8 mouse cellular contexts compared by ENCODE assay signal in genomic region chr11:103232966-103233365, GRCm38 (mm10). TPM values are rescaled to one million over a fixed set of nuclear protein-coding genes. Genes with fewer than 3 reads are reported as not detected.
DNase-seq lines count a peak whose midpoint lies in the region; ATAC-seq lines count a peak whose summit lies in the region.

No protein-coding gene starts in this region.

- 0 out of 2 replicates have a peak, but pooled peaks cover 7% of the 10 kb centered on the region for H3K4me1 ChIP-seq in midbrain, embryonic 10.5 days
- no peaks in the 10 kb centered on the region for H3K4me1 ChIP-seq in midbrain, embryonic 16.5 days (ENCODE audit: control insufficient read depth, insufficient read depth, low read length)
- H3K4me1 ChIP-seq in liver, embryonic 11.5 days (replicated peaks; ENCODE audit: control insufficient read depth, insufficient read depth, low read length): no peaks in the 10 kb centered on the region

- DNase-seq in midbrain, embryonic 10.5 days (ENCODE audit: low spot score): peak; percentile 75
- peak; percentile 88 to 92 for DNase-seq in adrenal gland, postnatal 36 days
- DNase-seq in kidney, adult 9 months: peak; percentile 90
- DNase-seq in liver, embryonic 11.5 days (ENCODE audit: low spot score): peak; percentile 64
- DNase-seq in retina, embryonic 14.5 days (ENCODE audit: low spot score): peak; percentile 89
- peak; percentile 68 to 71 for DNase-seq in urinary bladder, adult 18-20 months (ENCODE audit: low spot score in 2 of 2)

- H3K27me3 ChIP-seq in midbrain, embryonic 10.5 days (ENCODE audit: low read depth, poor library complexity, severe bottlenecking): no peaks in the 10 kb centered on the region
- H3K27me3 ChIP-seq in midbrain, embryonic 16.5 days (ENCODE audit: control insufficient read depth, insufficient read depth, low read depth, low read length): no peaks in the 10 kb centered on the region
- no peaks in the 10 kb centered on the region for H3K27me3 ChIP-seq in liver, embryonic 11.5 days (replicated peaks; ENCODE audit: control insufficient read depth, insufficient read depth, low read length)

- H3K4me2 ChIP-seq in midbrain, embryonic 16.5 days (ENCODE audit: low read length): no peak overlapping the region
- no peak overlapping the region for H3K4me2 ChIP-seq in liver, embryonic 11.5 days

- WGBS in midbrain, embryonic 10.5 days: 34% methylated on average over 7 of the region's 7 CpGs
- 33% methylated on average over 7 of the region's 7 CpGs for WGBS in midbrain, embryonic 16.5 days
- WGBS in liver, embryonic 11.5 days: 28% methylated on average over 7 of the region's 7 CpGs

- no peak overlapping the region for H3K4me3 ChIP-seq in midbrain, embryonic 10.5 days
- H3K4me3 ChIP-seq in midbrain, embryonic 16.5 days (ENCODE audit: low read depth, low read length): no peak overlapping the region
- no peak overlapping the region for H3K4me3 ChIP-seq in liver, embryonic 11.5 days (ENCODE audit: low read depth, low read length)

- H3K36me3 ChIP-seq in midbrain, embryonic 10.5 days: peaks cover 64% of the 10 kb centered on the region
- H3K36me3 ChIP-seq in midbrain, embryonic 16.5 days (ENCODE audit: control insufficient read depth, insufficient read depth, low read length): peaks cover 21% of the 10 kb centered on the region
- H3K36me3 ChIP-seq in liver, embryonic 11.5 days (ENCODE audit: control insufficient read depth, insufficient read depth, low read length): peaks cover 4% of the 10 kb centered on the region

- ATAC-seq in midbrain, embryonic 16.5 days: no peak
- 0 out of 2 replicates have a peak, but pooled peaks have one; percentile 45 for ATAC-seq in erythroblast, adult 5-6 weeks (replicated peaks; ENCODE audit: low FRiP score, poor library complexity, severe bottlenecking)
- no peak for ATAC-seq in liver, embryonic 11.5 days (replicated peaks; ENCODE audit: low FRiP score)

- no peaks in the 10 kb centered on the region; the same call in 1 of the 2 replicates for H3K9me3 ChIP-seq in midbrain, embryonic 10.5 days (replicated peaks)
- no peaks in the 10 kb centered on the region; the same call in 1 of the 2 replicates for H3K9me3 ChIP-seq in midbrain, embryonic 16.5 days (replicated peaks; ENCODE audit: control insufficient read depth, low read length, poor library complexity, severe bottlenecking)
- H3K9me3 ChIP-seq in liver, embryonic 11.5 days (ENCODE audit: control insufficient read depth, low read length): no peaks in the 10 kb centered on the region

- H3K9ac ChIP-seq in midbrain, embryonic 16.5 days (ENCODE audit: low read depth, low read length): no peak overlapping the region
- no peak overlapping the region for H3K9ac ChIP-seq in liver, embryonic 11.5 days (ENCODE audit: low read depth, low read length)

- H3K27ac ChIP-seq in midbrain, embryonic 10.5 days (replicated peaks): no peak overlapping the region
- no peak overlapping the region for H3K27ac ChIP-seq in midbrain, embryonic 16.5 days (ENCODE audit: low read length)
- no peak overlapping the region for H3K27ac ChIP-seq in liver, embryonic 11.5 days (ENCODE audit: low read depth, low read length)

RNA-seq across cellular contexts. Expression of gene Spata32, which starts 14.7 kb away (rescaled TPM):
- not detected in 2 replicates for polyA plus RNA-seq in midbrain, embryonic 10.5 days (2016; fragmentation: Nextera tagmentation; extraction: Ambion mirVana)
- polyA plus RNA-seq in midbrain, embryonic 16.5 days (2015; fragmentation: Nextera tagmentation; extraction: Ambion mirVana): 1.2 and 1.3 TPM in 2 replicates
- not detected for total RNA-seq in adrenal gland, postnatal 36 days (2021)
- not detected in 2 replicates for total RNA-seq in erythroblast, adult 5-6 weeks (2015; ENCODE audit: low replicate concordance)
- not detected in 2 replicates for total RNA-seq in erythroblast, adult 5-6 weeks (2017; ENCODE audit: low replicate concordance)
- not detected in 2 replicates for polyA plus RNA-seq in liver, embryonic 11.5 days (2014; fragmentation: Nextera tagmentation; extraction: Ambion mirVana)

RNA-seq across cellular contexts. Expression of gene 1700023F06Rik, which starts 24.6 kb away (rescaled TPM):
- polyA plus RNA-seq in midbrain, embryonic 10.5 days (2016; fragmentation: Nextera tagmentation; extraction: Ambion mirVana): 0.10 and 0.11 TPM in 2 replicates
- polyA plus RNA-seq in midbrain, embryonic 16.5 days (2015; fragmentation: Nextera tagmentation; extraction: Ambion mirVana): 2.3 and 3.1 TPM in 2 replicates
- total RNA-seq in adrenal gland, postnatal 36 days (2021): not detected
- not detected in 2 replicates for total RNA-seq in erythroblast, adult 5-6 weeks (2015; ENCODE audit: low replicate concordance)
- total RNA-seq in erythroblast, adult 5-6 weeks (2017; ENCODE audit: low replicate concordance): not detected in 2 replicates
- polyA plus RNA-seq in liver, embryonic 11.5 days (2014; fragmentation: Nextera tagmentation; extraction: Ambion mirVana): 0.15 TPM in 1 of 2 replicates, not detected in the other

RNA-seq across cellular contexts. Expression of gene Map3k14, which starts 34.3 kb away (rescaled TPM):
- polyA plus RNA-seq in midbrain, embryonic 10.5 days (2016; fragmentation: Nextera tagmentation; extraction: Ambion mirVana): 4.4 and 5.4 TPM in 2 replicates
- polyA plus RNA-seq in midbrain, embryonic 16.5 days (2015; fragmentation: Nextera tagmentation; extraction: Ambion mirVana): 4.4 TPM in 2 replicates
- total RNA-seq in adrenal gland, postnatal 36 days (2021): 1 to 10 TPM; 4.7 to 7.7 TPM
- 1.5 and 2.7 TPM in 2 replicates for total RNA-seq in erythroblast, adult 5-6 weeks (2015; ENCODE audit: low replicate concordance)
- total RNA-seq in erythroblast, adult 5-6 weeks (2017; ENCODE audit: low replicate concordance): 2.8 and 4.3 TPM in 2 replicates
- 1.1 and 1.6 TPM in 2 replicates for polyA plus RNA-seq in liver, embryonic 11.5 days (2014; fragmentation: Nextera tagmentation; extraction: Ambion mirVana)
